Mouse (Mus musculus): ENCODE results near the gene Sema5a.

Gene Sema5a

GRCm38 (mm10) chr15:32247281-32247680 lies 2.7 kb downstream of the Sema5a start:
- no peak for DNase-seq (ENCODE audit: low read depth, low spot score)

GRCm38 (mm10) chr15:32254806-32255205 lies 10.2 kb downstream of the Sema5a start:
- no peak for DNase-seq (ENCODE audit: low read depth, low spot score)

- DNase-seq (ENCODE audit: low read depth, low spot score), result no peak
Observed at GRCm38 (mm10) chr15:32257340-32257739, 12.7 kb downstream of the Sema5a start.

- no peak for DNase-seq (ENCODE audit: low read depth, low spot score)
Observed at GRCm38 (mm10) chr15:32257886-32258319, 13.3 kb downstream of the Sema5a start.

- DNase-seq (ENCODE audit: low read depth, low spot score), result no peak
Observed at GRCm38 (mm10) chr15:32259362-32260096, 14.9 kb downstream of the Sema5a start.

GRCm38 (mm10) chr15:32260942-32261341 lies 16.3 kb downstream of the Sema5a start:
- no peak for DNase-seq (ENCODE audit: low read depth, low spot score)

- no peak for DNase-seq (ENCODE audit: low read depth, low spot score)
Observed at GRCm38 (mm10) chr15:32263651-32264050, 19.0 kb downstream of the Sema5a start.

- no peak for DNase-seq (ENCODE audit: low read depth, low spot score)
Observed at GRCm38 (mm10) chr15:32264822-32265377, 20.3 kb downstream of the Sema5a start.

GRCm38 (mm10) chr15:32265378-32265934 lies 20.8 kb downstream of the Sema5a start:
- DNase-seq (ENCODE audit: low read depth, low spot score), result no peak

GRCm38 (mm10) chr15:32266122-32266820 lies 21.7 kb downstream of the Sema5a start:
- DNase-seq (ENCODE audit: low read depth, low spot score), result no peak

- no peak for DNase-seq (ENCODE audit: low read depth, low spot score)
Observed at GRCm38 (mm10) chr15:32270106-32270505, 25.5 kb downstream of the Sema5a start.

- no peak for DNase-seq (ENCODE audit: low read depth, low spot score)
Observed at GRCm38 (mm10) chr15:32273925-32274324, 29.3 kb downstream of the Sema5a start.

GRCm38 (mm10) chr15:32275020-32275419 lies 30.4 kb downstream of the Sema5a start:
- no peak for DNase-seq (ENCODE audit: low read depth, low spot score)

GRCm38 (mm10) chr15:32278600-32278999 lies 34.0 kb downstream of the Sema5a start:
- no peak for DNase-seq (ENCODE audit: low read depth, low spot score)

- no peak for DNase-seq (ENCODE audit: low read depth, low spot score)
Observed at GRCm38 (mm10) chr15:32281374-32281773, 36.8 kb downstream of the Sema5a start.

- no peak for DNase-seq (ENCODE audit: low read depth, low spot score)
Observed at GRCm38 (mm10) chr15:32284688-32285087, 40.1 kb downstream of the Sema5a start.

GRCm38 (mm10) chr15:32286296-32286695 lies 41.7 kb downstream of the Sema5a start:
- DNase-seq (ENCODE audit: low read depth, low spot score), result no peak

GRCm38 (mm10) chr15:32288480-32288879 lies 43.9 kb downstream of the Sema5a start:
- DNase-seq (ENCODE audit: low read depth, low spot score), result no peak

- DNase-seq (ENCODE audit: low read depth, low spot score), result no peak
Observed at GRCm38 (mm10) chr15:32291000-32291399, 46.4 kb downstream of the Sema5a start.

- DNase-seq (ENCODE audit: low read depth, low spot score), result no peak
Observed at GRCm38 (mm10) chr15:32296523-32296922, 51.9 kb downstream of the Sema5a start.

GRCm38 (mm10) chr15:32297266-32297665 lies 52.7 kb downstream of the Sema5a start:
- no peak for DNase-seq (ENCODE audit: low read depth, low spot score)

GRCm38 (mm10) chr15:32298525-32298924 lies 53.9 kb downstream of the Sema5a start:
- no peak for DNase-seq (ENCODE audit: low read depth, low spot score)

Measured in brain, embryonic 18.5 days (tissue).